Mouse (Mus musculus): ENCODE data around the gene Zbtb16. TPM values are rescaled to one million over a fixed set of nuclear protein-coding genes. Genes with fewer than 3 reads are reported as not detected.

Zbtb16 gene
- total and polyA plus RNA-seq, 3 experiments: 0.04 to 0.72 TPM; not detected in 1

GRCm38 (mm10) chr9:48768965-48769364, 67.1 kb downstream of the Zbtb16 start:
- TF ChIP-seq MAX (IDR thresholded peaks at IDR 0.05; ENCODE audit: low read length) (no peak), EP300 (IDR thresholded peaks at IDR 0.05; ENCODE audit: low read depth in 1 of 2, low read length in 2 of 2) (no peak), USF1 (IDR thresholded peaks at IDR 0.05; ENCODE audit: low read depth, low read length) (no peak), ELF1 (IDR thresholded peaks at IDR 0.05; ENCODE audit: low read depth, low read length) (no peak), MAFK (IDR thresholded peaks at IDR 0.05; ENCODE audit: borderline replicate concordance, low read depth, low read length) (no peak), CTCF (IDR thresholded peaks at IDR 0.05 in 2 of 3, conservative IDR thresholded peaks at IDR 0.05 in 1 of 3; ENCODE audit: control insufficient read depth in 1 of 3, insufficient read depth in 1 of 3, low read depth in 2 of 3, low read length in 3 of 3, poor library complexity in 1 of 3, severe bottlenecking in 1 of 3) (no peak), CHD2 (IDR thresholded peaks at IDR 0.05; ENCODE audit: low read length) (no peak), MXI1 (IDR thresholded peaks at IDR 0.05; ENCODE audit: low read depth, low read length) (no peak), MAZ (IDR thresholded peaks at IDR 0.05; ENCODE audit: low read depth, low read length) (no peak)
- no peaks in the 10 kb centered on the region for H3K36me3 ChIP-seq (ENCODE audit: control insufficient read depth in 1 of 2, insufficient read depth in 2 of 2, low read length in 2 of 2)
- no peaks in the 10 kb centered on the region for H3K4me1 ChIP-seq (ENCODE audit: control insufficient read depth in 1 of 2, insufficient read depth in 2 of 2, low read length in 2 of 2)
- H3K9ac ChIP-seq (ENCODE audit: control insufficient read depth, low read depth, low read length, poor library complexity, severe bottlenecking): no peak overlapping the region
- no peak for DNase-seq (ENCODE audit: low read depth, low spot score)
- no peaks in the 10 kb centered on the region; a peak in 1 of 4 replicates for H3K27me3 ChIP-seq (ENCODE audit: control insufficient read depth in 1 of 2, insufficient read depth in 2 of 2, low read length in 2 of 2)
- H3K9me3 ChIP-seq (replicated peaks; ENCODE audit: insufficient read depth, low read length): no peaks in the 10 kb centered on the region
- H3K4me3 ChIP-seq (ENCODE audit: control insufficient read depth in 1 of 2, insufficient read depth in 1 of 2, low read depth in 2 of 2, low read length in 2 of 2): no peak overlapping the region
- H3K79me2 ChIP-seq (ENCODE audit: control insufficient read depth, insufficient read depth, low read length, poor library complexity): no peaks in the 10 kb centered on the region
- no peak overlapping the region for H3K27ac ChIP-seq (ENCODE audit: control insufficient read depth, low read depth, low read length)

- Histone ChIP-seq H3K9ac (ENCODE audit: control insufficient read depth, low read depth, low read length, poor library complexity, severe bottlenecking) (no peak overlapping the region), H3K4me1 (ENCODE audit: control insufficient read depth in 1 of 2, insufficient read depth in 2 of 2, low read length in 2 of 2) (no peaks in the 10 kb centered on the region), H3K36me3 (ENCODE audit: control insufficient read depth in 1 of 2, insufficient read depth in 2 of 2, low read length in 2 of 2) (no peaks in the 10 kb centered on the region), H3K79me2 (ENCODE audit: control insufficient read depth, insufficient read depth, low read length, poor library complexity) (no peaks in the 10 kb centered on the region), H3K27me3 (ENCODE audit: control insufficient read depth in 1 of 2, insufficient read depth in 2 of 2, low read length in 2 of 2) (no peaks in the 10 kb centered on the region; a peak in 1 of 4 replicates), H3K4me3 (ENCODE audit: control insufficient read depth in 1 of 2, insufficient read depth in 1 of 2, low read depth in 2 of 2, low read length in 2 of 2) (no peak overlapping the region), H3K9me3 (replicated peaks; ENCODE audit: insufficient read depth, low read length) (no peaks in the 10 kb centered on the region), H3K27ac (ENCODE audit: control insufficient read depth, low read depth, low read length) (no peak overlapping the region)
- TF ChIP-seq ZNF384 (IDR thresholded peaks at IDR 0.05; ENCODE audit: low read depth, low read length) (no peak), HCFC1 (IDR thresholded peaks at IDR 0.05; ENCODE audit: low read depth, low read length) (no peak), USF2 (IDR thresholded peaks at IDR 0.05; ENCODE audit: borderline replicate concordance in 1 of 2, insufficient read depth in 1 of 2, low read depth in 1 of 2, low read length in 2 of 2) (no peak), JUND (IDR thresholded peaks at IDR 0.05; ENCODE audit: low read depth, low read length) (no peak), MAZ (IDR thresholded peaks at IDR 0.05; ENCODE audit: low read depth, low read length) (no peak), NRF1 (IDR thresholded peaks at IDR 0.05; ENCODE audit: insufficient read depth, low read depth, low read length, poor library complexity, severe bottlenecking) (no peak)
- no peak for DNase-seq (ENCODE audit: low read depth, low spot score)
Measured at GRCm38 (mm10) chr9:48767666-48768432, 68.2 kb downstream of the Zbtb16 start.
